Mouse (Mus musculus) neural tube, embryonic 11.5 days (tissue): ENCODE results near the gene Pde4d. TPM values are rescaled to one million over a fixed set of nuclear protein-coding genes. Genes with fewer than 3 reads are reported as not detected.

Experiments used
- ATAC-seq: fragments of 200-750 bp; cut with Nextera tagmentation; 2 replicates; pipeline ENCODE4 v1.8.0; 2017; ENCODE audit warnings: moderate number of reproducible peaks, mild to moderate bottlenecking, moderate TSS enrichment, moderate library complexity; ENCODE audit not compliant: insufficient read depth, low FRiP score, low TSS enrichment
- DNase-seq: peaks from one replicate; pipeline ENCODE4 v3.0.0-alpha.2; 2015; ENCODE audit warnings: low spot score
- H3K27ac ChIP-seq: fragments of 300-500 bp; sonication (generic); 2 replicates; pipeline ENCODE4 v1.5.1; 2014; ENCODE audit warnings: low read depth, mild to moderate bottlenecking, low read length
- H3K27me3 ChIP-seq: fragments of 300-500 bp; sonication (generic); 2 replicates; pipeline ENCODE4 v1.6.1; 2014; ENCODE audit warnings: mild to moderate bottlenecking, low read length, mixed read lengths; ENCODE audit not compliant: control insufficient read depth, insufficient read depth
- H3K36me3 ChIP-seq: fragments of 300-500 bp; sonication (generic); 2 replicates; pipeline ENCODE4 v1.6.1; 2014; ENCODE audit warnings: mild to moderate bottlenecking, low read length, moderate library complexity, mixed read lengths; ENCODE audit not compliant: control insufficient read depth, insufficient read depth
- H3K4me1 ChIP-seq: fragments of 300-500 bp; sonication (generic); 2 replicates; pipeline ENCODE4 v1.6.1; 2014; ENCODE audit warnings: low read length, mixed read lengths; ENCODE audit not compliant: control insufficient read depth, insufficient read depth
- H3K4me2 ChIP-seq: fragments of 300-500 bp; sonication (generic); 2 replicates; pipeline ENCODE4 v1.6.1; 2014; ENCODE audit warnings: low read depth, mild to moderate bottlenecking, moderate library complexity
- H3K4me3 ChIP-seq: fragments of 300-500 bp; sonication (generic); 2 replicates; pipeline ENCODE4 v1.5.1; 2014; ENCODE audit warnings: low read depth, low read length
- H3K9ac ChIP-seq: fragments of 300-500 bp; sonication (generic); 2 replicates; pipeline ENCODE4 v1.6.1; 2014; ENCODE audit warnings: mild to moderate bottlenecking, low read length
- H3K9me3 ChIP-seq: fragments of 300-500 bp; sonication (generic); 2 replicates; pipeline ENCODE4 v1.6.1; 2016; ENCODE audit warnings: low read length; ENCODE audit not compliant: control insufficient read depth
- WGBS: fragments of 180-500 bp; shearing (Covaris S2); extraction: QIAGEN DNeasy Blood & Tissue Kit; methylation state at CpG from one replicate; pipeline ENCODE4 v1.1.7; 2014; 5-methylcytosine and 5-hydroxymethylcytosine counted together
- polyA plus RNA-seq: library from polyadenylated mRNA; unstranded; fragments of >200 nt; fragmentation: Nextera tagmentation; extraction: Ambion mirVana; gene quantifications from 2 replicates; pipeline ENCODE4 v1.2.1, GENCODE M21; 2014

The Pde4d gene
- polyA plus RNA-seq, 1 experiment from 2014 or later, result 11.1 TPM

GRCm38 (mm10) chr13:108821270-108821669, 371.5 kb downstream of the Pde4d start:
- Histone ChIP-seq H3K4me3 (no peak overlapping the region), H3K36me3 (no peaks in the 10 kb centered on the region), H3K9me3 (no peaks in the 10 kb centered on the region), H3K27ac (no peak overlapping the region), H3K27me3 (no peaks in the 10 kb centered on the region), H3K9ac (no peak overlapping the region), H3K4me1 (no peaks in the 10 kb centered on the region), H3K4me2 (no peak overlapping the region)
- ATAC-seq (no peak), DNase-seq (no peak)
- 87% methylated on average over 7 of the region's 7 CpGs for WGBS

- 92% methylated on average over 8 of the region's 8 CpGs for WGBS
- H3K27me3 ChIP-seq, result no peaks in the 10 kb centered on the region
- H3K4me1 ChIP-seq, result no peaks in the 10 kb centered on the region
- H3K36me3 ChIP-seq, result no peaks in the 10 kb centered on the region
- no peak overlapping the region for H3K4me2 ChIP-seq
- no peak overlapping the region for H3K27ac ChIP-seq
- H3K4me3 ChIP-seq, result no peak overlapping the region
- ATAC-seq (no peak), DNase-seq (no peak)
- no peaks in the 10 kb centered on the region for H3K9me3 ChIP-seq
- H3K9ac ChIP-seq, result no peak overlapping the region
Observed at GRCm38 (mm10) chr13:108824638-108825310, 375.0 kb downstream of the Pde4d start.

- Histone ChIP-seq H3K4me1 (no peaks in the 10 kb centered on the region), H3K4me2 (no peak overlapping the region), H3K36me3 (no peaks in the 10 kb centered on the region), H3K27ac (no peak overlapping the region), H3K9me3 (no peaks in the 10 kb centered on the region), H3K4me3 (no peak overlapping the region), H3K27me3 (no peaks in the 10 kb centered on the region), H3K9ac (no peak overlapping the region)
- ATAC-seq (no peak), DNase-seq (no peak)
- WGBS, result 93% methylated on average over 6 of the region's 6 CpGs
Observed at GRCm38 (mm10) chr13:108825501-108825900, 375.8 kb downstream of the Pde4d start.

DNA sequence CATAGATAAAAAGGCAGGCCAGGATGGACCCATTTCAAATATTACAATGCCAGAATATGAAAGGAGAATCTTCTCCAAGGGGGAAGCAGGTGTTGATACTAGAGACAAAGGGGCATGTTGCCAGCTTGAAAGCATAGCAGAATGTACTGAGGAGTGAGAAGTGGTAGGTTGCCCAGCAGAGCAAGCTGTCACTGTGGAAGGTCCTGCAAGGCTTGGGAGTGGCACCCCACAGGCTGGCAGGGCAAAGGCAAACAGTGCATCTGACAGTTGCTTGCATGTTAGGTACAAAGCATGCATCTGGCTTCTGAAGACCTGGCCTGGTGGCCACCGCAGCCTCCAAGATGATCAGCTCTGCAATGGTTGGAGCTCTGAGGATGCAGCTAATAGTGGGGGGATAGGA, 384.4 kb downstream of the Pde4d start:
- Histone ChIP-seq H3K36me3 (no peaks in the 10 kb centered on the region), H3K9me3 (no peaks in the 10 kb centered on the region), H3K27ac (no peak overlapping the region), H3K27me3 (no peaks in the 10 kb centered on the region), H3K4me3 (no peak overlapping the region), H3K4me1 (no peaks in the 10 kb centered on the region), H3K9ac (no peak overlapping the region), H3K4me2 (no peak overlapping the region)
- ATAC-seq, result no peak
- no peak for DNase-seq
- WGBS, result 100% methylated on average over 1 of the region's 1 CpGs

DNA sequence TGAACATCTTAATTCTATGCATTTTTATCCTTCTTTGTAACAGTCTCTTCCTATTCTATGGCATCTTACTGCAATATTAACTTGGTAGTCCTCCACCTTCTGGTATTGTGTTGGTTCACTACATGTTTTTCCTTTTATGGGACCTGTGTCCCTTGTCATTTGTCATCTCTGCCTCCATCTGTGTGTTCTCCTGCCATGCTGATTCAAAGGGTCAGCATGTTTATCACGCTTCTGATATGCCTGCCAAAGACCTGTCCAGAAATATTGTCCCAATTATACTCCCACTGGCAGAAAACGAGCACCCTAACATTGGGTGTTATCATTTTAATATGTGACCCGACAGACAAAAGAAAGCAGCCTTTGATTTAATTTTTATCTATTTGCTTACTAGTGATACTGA, 386.6 kb downstream of the Pde4d start:
- WGBS, result 78% methylated on average over 3 of the region's 3 CpGs
- Histone ChIP-seq H3K4me2 (no peak overlapping the region), H3K4me3 (no peak overlapping the region), H3K4me1 (no peaks in the 10 kb centered on the region), H3K36me3 (no peaks in the 10 kb centered on the region), H3K9ac (no peak overlapping the region), H3K9me3 (no peaks in the 10 kb centered on the region), H3K27me3 (no peaks in the 10 kb centered on the region), H3K27ac (no peak overlapping the region)
- DNase-seq (no peak), ATAC-seq (no peak)

DNA sequence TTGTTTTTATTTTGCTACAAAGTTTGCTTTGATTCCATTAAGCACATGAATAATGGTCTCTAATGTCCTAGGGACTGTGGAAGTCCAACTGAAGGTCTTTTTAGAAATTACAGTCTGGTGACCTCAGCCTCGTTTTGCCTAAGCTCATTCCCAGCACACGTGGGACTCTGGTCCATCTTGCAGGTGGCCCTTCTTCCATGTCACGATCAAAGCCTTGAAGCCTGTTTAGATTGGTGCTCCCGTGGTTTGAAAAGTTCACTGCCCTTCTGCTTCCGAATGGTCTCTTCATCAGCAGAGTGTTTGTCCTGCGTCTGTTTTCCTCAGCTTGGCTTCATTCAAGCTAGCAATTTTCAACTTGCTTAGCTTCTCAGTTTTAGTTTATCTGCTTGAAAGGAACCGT, 389.4 kb downstream of the Pde4d start:
- Histone ChIP-seq H3K9me3 (no peaks in the 10 kb centered on the region), H3K36me3 (no peaks in the 10 kb centered on the region), H3K27me3 (no peaks in the 10 kb centered on the region), H3K27ac (no peak overlapping the region), H3K9ac (no peak overlapping the region), H3K4me2 (no peak overlapping the region), H3K4me3 (no peak overlapping the region), H3K4me1 (no peaks in the 10 kb centered on the region)
- no peak for ATAC-seq
- 59% methylated on average over 7 of the region's 7 CpGs for WGBS
- no peak for DNase-seq

DNA sequence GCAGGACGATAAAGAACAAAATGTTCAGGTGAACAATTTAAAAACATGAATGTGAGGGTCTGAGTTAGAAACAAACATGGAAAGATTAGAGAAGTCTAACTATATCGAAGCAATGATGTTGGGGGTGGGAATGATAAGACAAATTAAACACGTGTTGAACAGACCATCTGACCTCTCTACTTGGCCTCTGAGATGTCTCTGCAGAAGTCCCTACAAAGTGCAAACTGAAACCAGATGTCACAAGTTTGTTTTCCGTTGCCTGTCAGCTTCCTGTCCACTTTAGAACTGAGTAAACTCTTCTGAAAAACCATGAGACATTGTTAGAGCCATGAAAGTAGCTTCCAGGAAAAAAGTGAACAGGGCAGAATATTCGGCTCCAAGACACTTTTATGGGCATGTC, 404.3 kb downstream of the Pde4d start:
- no peaks in the 10 kb centered on the region for H3K36me3 ChIP-seq
- 57% methylated on average over 5 of the region's 5 CpGs for WGBS
- H3K9me3 ChIP-seq, result no peaks in the 10 kb centered on the region
- no peak overlapping the region for H3K27ac ChIP-seq
- DNase-seq (no peak), ATAC-seq (no peak)
- no peak overlapping the region for H3K9ac ChIP-seq
- no peaks in the 10 kb centered on the region for H3K27me3 ChIP-seq
- no peaks in the 10 kb centered on the region for H3K4me1 ChIP-seq
- no peak overlapping the region for H3K4me2 ChIP-seq
- no peak overlapping the region for H3K4me3 ChIP-seq

DNA sequence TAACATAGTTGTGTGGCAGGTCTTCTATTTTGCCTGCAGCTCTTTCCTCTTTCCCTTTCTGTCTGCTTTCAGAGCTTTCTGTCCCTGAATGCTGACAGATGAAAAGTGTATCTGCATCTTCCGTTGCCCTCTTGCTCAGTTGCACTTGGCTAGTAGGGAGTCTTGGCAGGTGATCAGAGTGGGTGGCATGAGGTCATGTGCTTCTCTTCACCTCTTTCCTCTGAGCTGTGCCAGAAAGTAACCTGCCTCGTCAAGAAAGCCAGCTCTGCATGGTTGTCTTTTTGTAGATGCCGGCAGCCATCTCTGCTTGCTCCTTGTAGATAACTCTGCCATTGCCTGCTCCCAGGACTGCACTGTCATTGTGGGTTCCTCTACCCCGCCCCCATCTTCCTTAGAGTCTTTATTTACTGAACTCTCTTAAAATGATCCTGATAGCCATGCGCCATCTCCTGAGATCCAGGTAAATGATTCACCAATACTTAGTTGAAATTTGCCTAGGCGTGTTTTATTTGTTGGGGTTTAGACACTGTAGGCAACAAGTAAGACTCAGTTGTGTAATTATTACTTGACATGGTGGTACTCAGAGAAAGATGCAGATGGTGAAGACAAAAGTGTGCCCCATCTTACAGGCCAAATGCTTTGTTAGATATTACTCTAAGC, 407.2 kb downstream of the Pde4d start:
- H3K27ac ChIP-seq, result no peak overlapping the region
- DNase-seq, result no peak
- 83% methylated on average over 6 of the region's 6 CpGs for WGBS

GRCm38 (mm10) chr13:108859336-108859735, 409.6 kb downstream of the Pde4d start:
- DNase-seq (no peak), ATAC-seq (no peak)
- Histone ChIP-seq H3K27ac (no peak overlapping the region), H3K4me2 (no peak overlapping the region), H3K9ac (no peak overlapping the region), H3K4me3 (no peak overlapping the region), H3K4me1 (no peaks in the 10 kb centered on the region), H3K27me3 (no peaks in the 10 kb centered on the region), H3K9me3 (no peaks in the 10 kb centered on the region), H3K36me3 (no peaks in the 10 kb centered on the region)
- 92% methylated on average over 3 of the region's 3 CpGs for WGBS

More for the DNA sequence above, 407.2 kb downstream of the Pde4d start:
- no peak for ATAC-seq
- Histone ChIP-seq H3K4me2 (no peak overlapping the region), H3K27me3 (no peaks in the 10 kb centered on the region), H3K36me3 (no peaks in the 10 kb centered on the region), H3K9ac (no peak overlapping the region), H3K9me3 (no peaks in the 10 kb centered on the region), H3K4me1 (no peaks in the 10 kb centered on the region), H3K4me3 (no peak overlapping the region)
